Mouse (Mus musculus): ENCODE results near the gene Tor4a.

Gene Tor4a

GRCm38 (mm10) chr2:25185625-25186574 lies 10.8 kb downstream of the Tor4a start:
- DNase-seq, result no peak

- DNase-seq, result no peak
These were observed 12.2 kb downstream of the Tor4a start for GRCm38 (mm10) chr2:25184496-25184895.

GRCm38 (mm10) chr2:25183336-25183735 lies 13.3 kb downstream of the Tor4a start:
- no peak for DNase-seq

- DNase-seq, result no peak
These were observed 14.0 kb downstream of the Tor4a start for GRCm38 (mm10) chr2:25182664-25183063.

- DNase-seq, result no peak
These were observed 14.7 kb downstream of the Tor4a start for GRCm38 (mm10) chr2:25181891-25182397.

GRCm38 (mm10) chr2:25180973-25181890 lies 15.5 kb downstream of the Tor4a start:
- DNase-seq, result no peak

GRCm38 (mm10) chr2:25180478-25180903 lies 16.2 kb downstream of the Tor4a start, which contains the start of gene Nrarp:
Gene Nrarp (plus strand): TSS chr2:25180758.
- peak; percentile 81 for DNase-seq

GRCm38 (mm10) chr2:25179566-25180217 lies 17.0 kb downstream of the Tor4a start:
- no peak for DNase-seq

GRCm38 (mm10) chr2:25178285-25178972 lies 18.3 kb downstream of the Tor4a start:
- no peak for DNase-seq

- no peak for DNase-seq
These were observed 19.0 kb downstream of the Tor4a start for GRCm38 (mm10) chr2:25177685-25178084.

- no peak for DNase-seq
These were observed 19.6 kb downstream of the Tor4a start for GRCm38 (mm10) chr2:25177076-25177475.

- no peak for DNase-seq
These were observed 20.1 kb downstream of the Tor4a start for GRCm38 (mm10) chr2:25176573-25176972.

GRCm38 (mm10) chr2:25175690-25176078 lies 21.0 kb downstream of the Tor4a start:
- DNase-seq, result no peak

GRCm38 (mm10) chr2:25174866-25175689 lies 21.6 kb downstream of the Tor4a start:
- no peak for DNase-seq

GRCm38 (mm10) chr2:25173821-25174220 lies 22.9 kb downstream of the Tor4a start:
- no peak for DNase-seq

GRCm38 (mm10) chr2:25172629-25173028 lies 24.1 kb downstream of the Tor4a start:
- DNase-seq, result no peak

GRCm38 (mm10) chr2:25171769-25172153 lies 24.9 kb downstream of the Tor4a start:
- no peak for DNase-seq

GRCm38 (mm10) chr2:25171101-25171768 lies 25.5 kb downstream of the Tor4a start:
- DNase-seq, result no peak

GRCm38 (mm10) chr2:25170326-25171100 lies 26.2 kb downstream of the Tor4a start:
- DNase-seq, result no peak

- DNase-seq, result no peak
These were observed 26.9 kb downstream of the Tor4a start for GRCm38 (mm10) chr2:25169778-25170177.
